Comparison of ENCODE assay signal across 8 mouse cellular contexts in the genomic region with DNA sequence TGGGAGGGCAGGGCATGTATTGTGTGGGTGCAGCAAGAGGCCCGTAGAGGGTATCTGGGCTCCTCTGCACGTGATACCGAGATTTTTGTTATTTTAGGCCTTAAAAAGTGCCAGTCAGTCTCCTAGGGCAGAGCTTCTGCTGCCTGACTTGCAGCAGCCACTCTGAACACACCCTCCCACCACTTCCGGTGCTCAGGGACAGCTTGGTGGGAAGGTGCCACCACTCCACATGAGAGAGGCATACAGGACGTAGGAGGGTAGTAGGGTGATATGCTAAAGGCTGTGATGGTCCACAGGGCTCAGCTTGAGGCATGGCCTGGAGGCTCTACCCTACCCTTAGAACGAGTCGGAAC. TPM values are rescaled to one million over a fixed set of nuclear protein-coding genes. Genes with fewer than 3 reads are reported as not detected.
DNase-seq lines count a peak whose midpoint lies in the region; ATAC-seq and TF ChIP-seq lines count a peak whose summit lies in the region.

No protein-coding gene starts in this region.

- TF ChIP-seq POLR2A in bone marrow, adult 2 months (IDR thresholded peaks at IDR 0.05; ENCODE audit: borderline replicate concordance, control insufficient read depth, low read depth, low read length) = no peak
- no peak for TF ChIP-seq POLR2A in liver, adult 2 months (IDR thresholded peaks at IDR 0.05; ENCODE audit: extremely low read depth, insufficient read depth, low read length)

- H3K4me2 ChIP-seq in heart, embryonic 16.5 days (ENCODE audit: low read depth, low read length) = peak overlapping the region; percentile 78
- H3K4me2 ChIP-seq in midbrain, embryonic 16.5 days (ENCODE audit: low read length) = peak overlapping the region; percentile 68

- ATAC-seq in heart, embryonic 16.5 days (replicated peaks; ENCODE audit: extremely low read depth, insufficient read depth, low FRiP score) = peak; percentile 4; the same call in 1 of the 2 replicates
- ATAC-seq in midbrain, embryonic 16.5 days = peak; percentile 18; the same call in 1 of the 2 replicates

- peaks cover 9% of the 10 kb centered on the region; the same call in 1 of the 2 replicates for H3K36me3 ChIP-seq in heart, embryonic 10.5 days
- H3K36me3 ChIP-seq in heart, embryonic 16.5 days (ENCODE audit: control insufficient read depth, insufficient read depth) = peaks cover 2% of the 10 kb centered on the region; the same call in 1 of the 2 replicates
- H3K36me3 ChIP-seq in liver, adult 2 months (ENCODE audit: control insufficient read depth, insufficient read depth, low read length) = no peaks in the 10 kb centered on the region
- H3K36me3 ChIP-seq in midbrain, embryonic 16.5 days (ENCODE audit: control insufficient read depth, insufficient read depth, low read length) = peaks cover 2% of the 10 kb centered on the region; the same call in 1 of the 2 replicates

- no peaks in the 10 kb centered on the region for H3K9me3 ChIP-seq in heart, embryonic 10.5 days
- H3K9me3 ChIP-seq in heart, embryonic 16.5 days (replicated peaks; ENCODE audit: control insufficient read depth, low read length) = no peaks in the 10 kb centered on the region
- no peaks in the 10 kb centered on the region for H3K9me3 ChIP-seq in midbrain, embryonic 16.5 days (replicated peaks; ENCODE audit: control insufficient read depth, low read length, poor library complexity, severe bottlenecking)

- no peaks in the 10 kb centered on the region for H3K79me2 ChIP-seq in liver, adult 2 months (ENCODE audit: control insufficient read depth, insufficient read depth, low read length)

- no peak for TF ChIP-seq CTCF in bone marrow, adult 2 months (IDR thresholded peaks at IDR 0.05; ENCODE audit: control insufficient read depth, insufficient read depth, low read length)
- no peak for TF ChIP-seq CTCF in liver, adult 2 months (IDR thresholded peaks at IDR 0.05; ENCODE audit: low read depth, low read length)

- peaks cover 34% of the 10 kb centered on the region for H3K4me1 ChIP-seq in heart, embryonic 10.5 days
- H3K4me1 ChIP-seq in bone marrow, adult 2 months (ENCODE audit: control insufficient read depth, insufficient read depth, low read length) = no peaks in the 10 kb centered on the region; the same call in 1 of the 2 replicates
- peaks cover 9% of the 10 kb centered on the region for H3K4me1 ChIP-seq in heart, embryonic 16.5 days (ENCODE audit: control insufficient read depth, insufficient read depth, low read length)
- H3K4me1 ChIP-seq in liver, adult 2 months (ENCODE audit: control insufficient read depth, insufficient read depth, low read length) = no peaks in the 10 kb centered on the region
- peaks cover 22% of the 10 kb centered on the region for H3K4me1 ChIP-seq in midbrain, embryonic 16.5 days (ENCODE audit: control insufficient read depth, insufficient read depth, low read length)

- peak overlapping the region; percentile 67 for H3K9ac ChIP-seq in heart, embryonic 16.5 days (ENCODE audit: low read length)
- no peak overlapping the region for H3K9ac ChIP-seq in liver, adult 2 months (ENCODE audit: low read depth, low read length)
- H3K9ac ChIP-seq in midbrain, embryonic 16.5 days (ENCODE audit: low read depth, low read length) = peak overlapping the region; percentile 89

- H3K4me3 ChIP-seq in heart, embryonic 10.5 days = peak overlapping the region; percentile 80
- H3K4me3 ChIP-seq in bone marrow, adult 2 months (replicated peaks; ENCODE audit: control insufficient read depth, low read depth, low read length) = peak overlapping the region; percentile 81
- H3K4me3 ChIP-seq in heart, embryonic 16.5 days (ENCODE audit: low read length) = peak overlapping the region; percentile 60
- peak overlapping the region; percentile 81; the same call in 1 of the 2 replicates for H3K4me3 ChIP-seq in liver, adult 2 months (ENCODE audit: insufficient read depth, low read depth, low read length)
- peak overlapping the region; percentile 79 for H3K4me3 ChIP-seq in midbrain, embryonic 16.5 days (ENCODE audit: low read depth, low read length)

- 25% methylated on average over 7 of the region's 7 CpGs for WGBS in heart, embryonic 10.5 days
- WGBS in bone marrow, adult 2 months = 17% methylated on average over 7 of the region's 7 CpGs
- WGBS in heart, embryonic 16.5 days = 29% methylated on average over 7 of the region's 7 CpGs
- 52% methylated on average over 7 of the region's 7 CpGs for WGBS in liver, adult 2 months
- WGBS in midbrain, embryonic 16.5 days = 21% methylated on average over 7 of the region's 7 CpGs

- H3K27ac ChIP-seq in heart, embryonic 10.5 days = peak overlapping the region; percentile 85
- H3K27ac ChIP-seq in bone marrow, adult 2 months (ENCODE audit: control insufficient read depth, insufficient read depth, low read depth, low read length, poor library complexity) = no peak overlapping the region
- H3K27ac ChIP-seq in heart, embryonic 16.5 days (ENCODE audit: low read length) = no peak overlapping the region
- H3K27ac ChIP-seq in liver, adult 2 months (replicated peaks; ENCODE audit: insufficient read depth, low read depth, low read length) = no peak overlapping the region
- peak overlapping the region; percentile 94 for H3K27ac ChIP-seq in midbrain, embryonic 16.5 days (ENCODE audit: low read length)

- H3K27me3 ChIP-seq in heart, embryonic 10.5 days (ENCODE audit: insufficient read depth, poor library complexity, severe bottlenecking) = peaks cover 23% of the 10 kb centered on the region; the same call in 1 of the 2 replicates
- H3K27me3 ChIP-seq in heart, embryonic 16.5 days (ENCODE audit: control insufficient read depth, insufficient read depth, low read length) = no peaks in the 10 kb centered on the region
- no peaks in the 10 kb centered on the region for H3K27me3 ChIP-seq in liver, adult 2 months (ENCODE audit: control insufficient read depth, insufficient read depth, low read length)
- H3K27me3 ChIP-seq in midbrain, embryonic 16.5 days (ENCODE audit: control insufficient read depth, insufficient read depth, low read depth, low read length) = no peaks in the 10 kb centered on the region

- peak; percentile 72 for DNase-seq in heart, embryonic 10.5 days (ENCODE audit: low spot score)
- no peak for DNase-seq in heart, postnatal 4 days
- DNase-seq in liver, adult 2 months (ENCODE audit: extremely low read depth, low read depth, low spot score) = no peak
- peak; percentile 82 for DNase-seq in thymus, postnatal 14 days
- no peak for DNase-seq in cerebellum, postnatal 36 days

RNA-seq across cellular contexts. Expression of gene Fam168b, which starts 40.6 kb away (rescaled TPM):
- 66.7 and 73.6 TPM in 2 replicates for polyA plus RNA-seq in heart, embryonic 10.5 days (2016; fragmentation: Nextera tagmentation; extraction: Ambion mirVana)
- 10 to 100 TPM; 83.2 to 89.8 TPM for total RNA-seq in heart, postnatal 4 days (2021)
- 22.2 and 28.7 TPM in 2 replicates for polyA plus RNA-seq in bone marrow, adult 2 months (2011; ENCODE audit: insufficient read depth, insufficient read length, low replicate concordance, missing spikeins)
- 43.4 and 43.5 TPM in 2 replicates for polyA plus RNA-seq in heart, embryonic 16.5 days (2015; fragmentation: Nextera tagmentation; extraction: Ambion mirVana)
- total RNA-seq in liver, adult 2 months (2014; rRNA removed) = 16.6 and 23.3 TPM in 2 replicates
- polyA plus RNA-seq in liver, adult 2 months (2012; rRNA removed) = 105 and 117 TPM in 2 replicates
- 131 and 139 TPM in 2 replicates for polyA plus RNA-seq in midbrain, embryonic 16.5 days (2015; fragmentation: Nextera tagmentation; extraction: Ambion mirVana)

RNA-seq across cellular contexts. Expression of gene Plekhb2, which starts 47.5 kb away (rescaled TPM):
- polyA plus RNA-seq in heart, embryonic 10.5 days (2016; fragmentation: Nextera tagmentation; extraction: Ambion mirVana) = 37.8 and 65.1 TPM in 2 replicates
- total RNA-seq in heart, postnatal 4 days (2021) = 10 to 100 TPM; 67.0 to 73.6 TPM
- polyA plus RNA-seq in bone marrow, adult 2 months (2011; ENCODE audit: insufficient read depth, insufficient read length, low replicate concordance, missing spikeins) = 57.1 and 61.9 TPM in 2 replicates
- 76.2 and 87.3 TPM in 2 replicates for polyA plus RNA-seq in heart, embryonic 16.5 days (2015; fragmentation: Nextera tagmentation; extraction: Ambion mirVana)
- 10.6 and 12.8 TPM in 2 replicates for total RNA-seq in liver, adult 2 months (2014; rRNA removed)
- polyA plus RNA-seq in liver, adult 2 months (2012; rRNA removed) = 6.7 and 14.5 TPM in 2 replicates
- 76.8 and 83.5 TPM in 2 replicates for polyA plus RNA-seq in midbrain, embryonic 16.5 days (2015; fragmentation: Nextera tagmentation; extraction: Ambion mirVana)

Comparison
In these comparisons a context has a peak if more than half of its experiments do, and no peak if none do; other contexts are left out.
1. DNase-seq: peak in heart, embryonic 10.5 days (single experiment) and thymus, postnatal 14 days (single experiment); none in heart, postnatal 4 days (single experiment), liver, adult 2 months (single experiment) and cerebellum, postnatal 36 days (0 of 2).
2. H3K27ac ChIP-seq: peak in heart, embryonic 10.5 days (single experiment) and midbrain, embryonic 16.5 days (single experiment); none in bone marrow, adult 2 months (single experiment), heart, embryonic 16.5 days (single experiment) and liver, adult 2 months (single experiment).
3. Peak in every context shown above with its lines, with median percentiles within 50 percentile points of each other: H3K4me3 ChIP-seq.